Mouse (Mus musculus) hindbrain, embryonic 10.5 days (tissue): Measurements from ENCODE around the gene Nr1h3. TPM values are rescaled to one million over a fixed set of nuclear protein-coding genes. Genes with fewer than 3 reads are reported as not detected.

Experiments
- DNase-seq: peaks from one replicate; pipeline ENCODE4 v3.0.0-alpha.2; 2017; ENCODE audit warnings: low spot score
- H3K27ac ChIP-seq: fragments of 300-500 bp; sonication (generic); 2 replicates; pipeline ENCODE4 v1.5.1; 2016; ENCODE audit warnings: mild to moderate bottlenecking, moderate library complexity
- H3K27me3 ChIP-seq: fragments of 300-500 bp; sonication (generic); 2 replicates; pipeline ENCODE4 v1.6.1; 2016; ENCODE audit warnings: mild to moderate bottlenecking; ENCODE audit not compliant: poor library complexity, insufficient read depth, severe bottlenecking
- H3K36me3 ChIP-seq: fragments of 300-500 bp; sonication (generic); 2 replicates; pipeline ENCODE4 v1.6.1; 2016; ENCODE audit warnings: mild to moderate bottlenecking, moderate library complexity
- H3K4me1 ChIP-seq: fragments of 300-500 bp; sonication (generic); replicated peaks from 2 replicates; pipeline ENCODE4 v1.6.1; 2016; ENCODE audit warnings: mild to moderate bottlenecking
- H3K4me3 ChIP-seq: fragments of 300-500 bp; sonication (generic); 2 replicates; pipeline ENCODE4 v1.5.1; 2016; ENCODE audit warnings: mild to moderate bottlenecking, moderate library complexity
- H3K9me3 ChIP-seq: fragments of 300-500 bp; sonication (generic); 2 replicates; pipeline ENCODE4 v1.6.1; 2016; ENCODE audit warnings: mild to moderate bottlenecking, moderate library complexity
- WGBS: fragments of 180-500 bp; shearing (Covaris S2); methylation state at CpG from one replicate; pipeline ENCODE4 v1.1.7; 2016; 5-methylcytosine and 5-hydroxymethylcytosine counted together
- polyA plus RNA-seq: library from polyadenylated mRNA; unstranded; fragments of >200 nt; fragmentation: Nextera tagmentation; extraction: Ambion mirVana; gene quantifications from 2 replicates; pipeline ENCODE4 v1.2.1, GENCODE M21; 2016

The Nr1h3 gene
- polyA plus RNA-seq, 1 experiment from 2014 or later, result 2.0 TPM

DNA sequence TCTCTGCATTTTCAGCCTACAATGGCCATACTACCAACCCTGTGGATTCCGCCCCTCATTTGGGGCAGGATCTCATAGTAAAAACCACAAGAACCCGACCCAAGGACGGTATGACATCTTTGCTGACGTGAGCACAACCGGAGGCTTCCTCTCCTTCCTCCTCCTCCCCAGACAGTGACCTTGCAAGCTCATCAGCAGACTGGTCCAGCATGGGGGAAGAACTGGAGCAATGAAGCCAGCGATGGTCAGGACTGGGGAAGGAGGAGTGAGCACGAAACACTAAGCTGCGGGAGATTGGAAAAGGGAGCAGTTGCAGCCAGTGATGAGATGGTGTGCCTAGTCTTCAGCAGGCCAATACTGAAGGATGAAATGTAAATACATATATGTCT, 20.6 kb downstream of the Nr1h3 start:
- Histone ChIP-seq H3K27me3 (no peaks in the 10 kb centered on the region), H3K4me3 (peak overlapping the region; percentile 81), H3K27ac (peak overlapping the region; percentile 88), H3K4me1 (peaks cover 29% of the 10 kb centered on the region), H3K36me3 (peaks cover 18% of the 10 kb centered on the region), H3K9me3 (no peaks in the 10 kb centered on the region)
- 12% methylated on average over 8 of the region's 8 CpGs for WGBS
- no peak for DNase-seq

DNA sequence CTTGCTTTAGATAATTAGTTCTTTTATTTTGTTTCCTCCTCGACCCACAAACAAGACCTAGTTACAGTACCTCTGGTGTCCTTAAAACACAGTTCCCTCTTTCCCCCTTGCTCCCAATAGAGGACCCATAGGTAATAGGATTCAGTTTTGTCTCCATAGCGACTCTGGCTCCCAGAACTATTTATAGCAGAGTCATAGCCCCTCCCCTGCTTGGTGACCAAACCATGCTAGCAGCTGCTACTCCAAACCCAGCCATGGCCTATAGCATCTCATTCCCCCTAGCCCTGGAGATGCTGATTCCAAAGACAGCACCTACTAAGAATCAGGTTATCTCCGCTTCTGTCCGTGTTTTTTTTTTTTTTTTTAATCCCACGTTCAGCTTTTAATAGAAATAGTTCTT, 21.9 kb downstream of the Nr1h3 start:
- 73% methylated on average over 5 of the region's 5 CpGs for WGBS
- no peaks in the 10 kb centered on the region for H3K9me3 ChIP-seq
- H3K4me3 ChIP-seq, result no peak overlapping the region
- H3K27ac ChIP-seq, result no peak overlapping the region
- no peak for DNase-seq
- peaks cover 31% of the 10 kb centered on the region for H3K36me3 ChIP-seq
- H3K27me3 ChIP-seq, result no peaks in the 10 kb centered on the region
- peaks cover 29% of the 10 kb centered on the region for H3K4me1 ChIP-seq

DNA sequence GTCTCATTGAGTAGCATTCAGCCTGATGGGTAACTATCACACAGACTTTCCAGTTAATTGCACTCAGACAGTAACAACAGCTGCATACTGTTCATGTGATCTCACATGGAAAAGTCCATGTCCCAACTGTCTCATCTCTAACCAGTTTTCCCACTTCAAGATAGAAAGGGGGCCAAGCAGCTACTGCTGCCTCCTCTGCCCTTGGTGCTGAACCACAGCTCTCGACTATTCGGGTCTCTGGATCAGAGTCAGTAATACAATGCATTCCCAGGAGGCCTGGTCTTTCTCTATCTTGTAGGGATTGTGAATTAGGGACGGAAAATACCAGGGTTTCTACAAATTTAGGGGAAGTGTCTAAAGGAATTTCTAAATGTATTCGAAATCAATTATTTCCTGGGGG, 22.8 kb downstream of the Nr1h3 start:
- 42% methylated on average over 4 of the region's 4 CpGs for WGBS

DNA sequence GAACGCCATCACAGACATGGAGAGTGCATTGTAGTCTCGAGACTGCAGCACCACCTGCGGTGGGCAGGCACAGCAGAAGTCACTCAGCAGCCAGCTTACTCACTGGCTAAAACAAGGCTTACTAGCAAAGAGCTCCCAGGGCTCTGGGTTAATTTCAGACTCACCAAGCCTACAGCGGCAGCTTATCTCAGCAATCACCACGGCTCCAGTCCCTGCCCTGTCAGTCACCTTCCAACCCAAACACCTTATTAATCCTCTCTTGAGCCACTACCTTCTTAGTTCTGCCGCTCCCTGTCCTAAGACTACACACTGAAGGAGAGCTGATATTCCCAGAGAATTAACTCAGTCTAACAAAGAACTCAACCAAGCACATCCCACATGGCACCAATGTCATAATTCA, 26.4 kb downstream of the Nr1h3 start:
- no peaks in the 10 kb centered on the region for H3K27me3 ChIP-seq
- no peaks in the 10 kb centered on the region for H3K9me3 ChIP-seq
- H3K4me3 ChIP-seq, result no peak overlapping the region
- WGBS, result 76% methylated on average over 6 of the region's 6 CpGs
- no peak overlapping the region for H3K27ac ChIP-seq
- no peak for DNase-seq
- H3K4me1 ChIP-seq, result peaks cover 10% of the 10 kb centered on the region
- peaks cover 75% of the 10 kb centered on the region for H3K36me3 ChIP-seq

More for the DNA sequence above, 22.8 kb downstream of the Nr1h3 start:
- H3K27me3 ChIP-seq, result no peaks in the 10 kb centered on the region
- peaks cover 29% of the 10 kb centered on the region for H3K4me1 ChIP-seq
- H3K9me3 ChIP-seq, result no peaks in the 10 kb centered on the region
- no peak for DNase-seq
- no peak overlapping the region for H3K4me3 ChIP-seq
- H3K36me3 ChIP-seq, result peaks cover 40% of the 10 kb centered on the region
- H3K27ac ChIP-seq, result no peak overlapping the region

DNA sequence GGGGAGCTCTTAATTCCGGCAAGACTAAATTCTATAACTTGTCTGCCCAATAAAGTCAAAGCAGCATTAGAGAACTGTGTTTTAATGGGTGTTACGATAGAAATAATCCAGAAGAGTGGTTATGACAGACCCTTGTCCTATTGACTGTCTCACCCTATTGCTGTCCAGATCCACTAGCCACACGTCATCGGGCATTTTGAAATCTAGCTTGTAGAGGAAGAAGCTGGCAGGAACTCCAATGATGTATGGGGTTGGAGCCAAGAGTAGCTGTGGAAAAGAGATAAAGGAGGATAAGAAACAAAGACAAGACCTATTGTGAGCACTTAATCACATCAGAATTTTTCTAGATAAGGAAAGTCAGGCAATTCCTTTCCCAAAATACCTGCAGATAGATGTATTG, 27.1 kb downstream of the Nr1h3 start:
- H3K9me3 ChIP-seq, result no peaks in the 10 kb centered on the region
- no peak for DNase-seq
- WGBS, result 89% methylated on average over 4 of the region's 4 CpGs
- peaks cover 3% of the 10 kb centered on the region for H3K4me1 ChIP-seq
- H3K36me3 ChIP-seq, result peaks cover 79% of the 10 kb centered on the region
- H3K4me3 ChIP-seq, result no peak overlapping the region
- H3K27ac ChIP-seq, result no peak overlapping the region
- H3K27me3 ChIP-seq, result no peaks in the 10 kb centered on the region

DNA sequence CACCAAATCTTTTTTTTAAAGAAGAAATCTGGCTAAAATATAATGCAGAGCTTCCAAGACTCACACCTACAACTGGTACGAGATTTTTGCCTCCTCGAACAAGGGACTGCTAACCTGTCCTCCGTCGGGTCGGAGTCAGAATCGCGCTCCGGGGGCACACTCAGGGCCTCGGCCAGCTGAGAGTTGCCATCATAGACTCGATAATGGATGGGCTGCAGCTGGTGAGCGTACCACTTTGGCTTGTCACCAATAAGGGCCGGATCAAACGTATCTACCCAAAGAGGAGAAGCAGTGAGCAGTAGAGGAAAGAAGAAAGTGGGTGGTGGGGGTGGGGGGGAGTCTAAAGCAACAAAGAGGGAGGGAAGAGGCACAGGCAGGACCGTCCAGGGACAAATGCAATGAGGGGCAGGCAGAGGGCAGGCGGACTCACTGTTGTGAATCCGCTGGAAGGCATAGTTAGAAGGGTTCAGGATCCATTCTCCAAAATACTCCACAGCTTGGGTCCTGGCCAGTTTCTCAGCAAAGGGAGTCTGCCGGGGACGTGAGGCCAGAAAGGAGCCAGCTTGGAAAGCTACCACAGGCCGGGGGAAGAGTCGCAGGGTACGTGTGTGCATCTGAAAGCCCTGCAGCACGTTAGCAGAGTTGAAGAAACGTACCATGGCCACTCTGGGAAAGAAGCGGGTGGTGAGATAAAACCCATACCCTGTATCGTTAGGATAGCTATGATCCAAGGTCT, 32.9 kb downstream of the Nr1h3 start:
- DNase-seq, result no peak
- Histone ChIP-seq H3K9me3 (no peaks in the 10 kb centered on the region), H3K36me3 (peaks cover 87% of the 10 kb centered on the region), H3K27ac (no peak overlapping the region), H3K4me3 (no peak overlapping the region), H3K4me1 (no peaks in the 10 kb centered on the region), H3K27me3 (no peaks in the 10 kb centered on the region)
- WGBS, result 91% methylated on average over 25 of the region's 25 CpGs

DNA sequence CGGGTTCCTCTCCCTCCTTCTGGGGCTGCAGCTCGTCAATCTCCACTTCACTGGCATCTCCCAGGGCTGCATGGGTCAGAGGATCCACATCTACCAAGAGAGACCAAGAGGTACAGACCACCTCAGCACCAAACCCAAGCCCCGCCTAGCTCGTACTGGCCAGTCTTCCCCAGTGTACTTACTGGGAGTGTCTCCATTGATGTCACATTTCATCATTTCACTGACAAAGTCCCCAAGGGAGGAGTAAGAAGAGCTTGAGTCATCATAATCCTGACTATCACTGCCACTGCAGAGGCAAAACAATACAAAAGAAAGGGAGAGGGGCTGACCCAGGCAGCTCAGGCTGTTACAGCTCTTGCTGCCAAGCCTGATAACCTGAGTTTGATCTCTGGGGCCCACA, 35.0 kb downstream of the Nr1h3 start:
- H3K27ac ChIP-seq, result no peak overlapping the region
- H3K9me3 ChIP-seq, result no peaks in the 10 kb centered on the region
- no peak for DNase-seq
- no peak overlapping the region for H3K4me3 ChIP-seq
- WGBS, result 77% methylated on average over 4 of the region's 4 CpGs
- no peaks in the 10 kb centered on the region for H3K4me1 ChIP-seq
- H3K27me3 ChIP-seq, result no peaks in the 10 kb centered on the region
- peaks cover 85% of the 10 kb centered on the region for H3K36me3 ChIP-seq

DNA sequence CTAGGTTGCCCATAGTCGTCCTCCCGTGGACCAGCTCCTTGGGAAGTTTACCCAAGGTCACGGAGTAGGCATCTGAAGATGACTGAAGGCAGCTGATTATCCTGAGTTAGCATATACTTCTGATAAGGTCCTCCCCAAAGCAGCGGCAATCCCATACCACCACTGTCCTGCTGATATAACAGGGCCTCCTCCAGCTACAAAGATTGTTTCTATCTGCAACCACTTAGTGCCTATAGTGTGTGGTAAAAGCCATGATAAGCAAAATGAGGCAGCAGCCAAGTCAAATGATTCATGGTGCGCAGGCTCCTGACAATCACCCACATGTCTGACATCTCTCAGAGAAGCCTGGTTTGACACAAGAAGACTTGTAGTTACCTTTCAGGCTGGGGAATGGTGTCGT, 37.6 kb downstream of the Nr1h3 start:
- Histone ChIP-seq H3K36me3 (peaks cover 89% of the 10 kb centered on the region), H3K27me3 (no peaks in the 10 kb centered on the region), H3K27ac (no peak overlapping the region), H3K4me1 (no peaks in the 10 kb centered on the region), H3K4me3 (no peak overlapping the region), H3K9me3 (no peaks in the 10 kb centered on the region)
- WGBS, result 91% methylated on average over 6 of the region's 6 CpGs
- no peak for DNase-seq

DNA sequence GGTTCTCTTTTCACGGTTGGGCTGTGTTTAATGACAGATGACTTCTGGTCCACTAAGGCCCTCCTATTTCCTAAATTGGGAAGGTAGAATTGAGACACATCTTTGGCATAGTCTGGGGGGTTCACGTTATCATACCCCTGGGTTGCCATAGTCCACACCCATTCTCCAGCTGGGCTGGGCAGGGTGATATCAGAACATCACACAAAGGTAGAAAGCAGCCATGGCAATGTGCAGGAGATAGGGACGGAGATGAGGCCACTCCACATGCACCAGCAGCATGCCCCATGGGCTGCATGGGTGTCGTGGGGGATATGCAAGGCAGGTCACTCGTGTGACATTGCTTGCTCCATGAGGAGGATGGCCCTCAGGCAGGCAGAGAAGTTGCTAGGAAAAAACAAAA, 39.1 kb downstream of the Nr1h3 start:
- Histone ChIP-seq H3K36me3 (peaks cover 92% of the 10 kb centered on the region), H3K27ac (no peak overlapping the region), H3K9me3 (no peaks in the 10 kb centered on the region), H3K4me3 (no peak overlapping the region), H3K4me1 (no peaks in the 10 kb centered on the region), H3K27me3 (no peaks in the 10 kb centered on the region)
- 89% methylated on average over 5 of the region's 5 CpGs for WGBS
- no peak for DNase-seq

DNA sequence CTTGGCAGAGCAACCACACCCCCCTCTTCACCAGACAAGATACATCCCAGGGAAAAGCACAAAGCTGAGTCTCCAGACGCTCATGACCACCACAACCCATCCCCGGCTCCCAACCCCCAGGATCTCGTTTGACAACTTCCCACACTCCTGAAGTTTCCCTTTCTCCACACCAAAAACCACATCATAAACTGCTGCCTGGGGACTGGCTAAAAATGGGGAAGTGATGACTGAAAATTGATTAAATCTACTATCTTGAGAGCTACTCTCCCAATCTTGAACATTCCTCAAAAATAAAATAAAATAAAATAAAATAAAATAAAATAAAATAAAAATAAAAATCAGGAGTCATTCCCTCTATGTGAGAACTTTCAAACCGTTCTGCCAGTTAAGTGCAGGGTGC, 39.7 kb downstream of the Nr1h3 start:
- Histone ChIP-seq H3K27ac (no peak overlapping the region), H3K4me3 (no peak overlapping the region), H3K4me1 (no peaks in the 10 kb centered on the region), H3K36me3 (peaks cover 94% of the 10 kb centered on the region), H3K27me3 (no peaks in the 10 kb centered on the region), H3K9me3 (no peaks in the 10 kb centered on the region)
- DNase-seq, result no peak
- WGBS, result 91% methylated on average over 4 of the region's 4 CpGs

DNA sequence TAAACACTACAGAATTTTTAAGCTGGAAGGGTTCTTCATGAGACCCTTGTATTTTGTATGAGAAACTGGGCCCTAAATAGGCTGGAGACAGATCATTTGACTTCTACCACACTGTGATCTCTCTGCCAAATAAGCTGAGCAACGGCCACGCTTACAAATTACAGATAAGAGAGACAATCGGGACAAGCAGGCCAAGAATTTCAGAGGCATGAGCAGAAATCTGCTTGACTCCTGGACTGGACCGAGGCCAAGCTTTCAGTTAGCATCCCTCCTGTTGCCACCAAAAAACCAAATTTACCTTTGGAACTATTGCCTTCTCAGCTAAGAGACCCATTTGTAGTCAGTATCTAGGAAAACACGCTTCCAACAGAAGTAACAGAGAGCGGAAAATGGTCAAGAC, 42.0 kb downstream of the Nr1h3 start:
- H3K9me3 ChIP-seq, result no peaks in the 10 kb centered on the region
- no peaks in the 10 kb centered on the region for H3K4me1 ChIP-seq
- no peaks in the 10 kb centered on the region for H3K27me3 ChIP-seq
- 90% methylated on average over 6 of the region's 6 CpGs for WGBS
- H3K27ac ChIP-seq, result no peak overlapping the region
- DNase-seq, result no peak
- no peak overlapping the region for H3K4me3 ChIP-seq
- peaks cover 96% of the 10 kb centered on the region for H3K36me3 ChIP-seq

DNA sequence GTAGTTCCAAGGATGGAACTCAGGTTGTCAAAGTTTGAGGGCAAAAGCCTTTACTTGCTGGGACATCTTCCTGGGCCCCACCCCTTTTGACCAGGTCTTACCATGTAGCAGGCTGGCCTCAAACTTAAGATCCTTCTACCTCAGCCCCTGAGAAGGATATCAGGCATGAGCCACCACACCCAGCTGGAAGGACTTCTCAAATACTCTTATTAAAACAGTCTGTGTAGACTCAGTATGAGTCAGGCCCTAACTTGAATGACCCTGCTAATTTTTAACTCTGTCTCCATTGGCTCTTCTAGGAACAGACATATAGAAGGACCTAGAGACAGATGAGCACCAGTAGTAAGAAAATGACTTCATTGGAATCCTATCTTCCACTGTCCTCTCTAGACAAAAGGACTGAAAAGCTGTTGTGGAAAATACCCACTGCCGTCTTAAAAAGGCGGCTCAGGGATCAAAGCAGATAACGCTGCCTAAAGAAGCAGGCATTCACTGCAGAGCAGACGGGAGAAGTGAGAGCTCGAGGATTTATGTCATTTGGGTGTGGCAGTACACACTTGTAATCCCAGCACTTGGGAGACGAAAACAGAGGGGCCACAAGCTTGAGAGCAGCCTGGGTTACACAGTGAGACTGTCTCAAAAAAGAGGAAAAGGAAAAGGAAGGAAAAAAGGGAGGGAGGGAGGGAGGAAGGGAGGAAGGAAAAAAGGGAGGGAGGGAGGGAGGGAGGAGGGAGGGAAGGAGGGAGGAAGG, 45.5 kb downstream of the Nr1h3 start:
- Histone ChIP-seq H3K36me3 (peaks cover 94% of the 10 kb centered on the region), H3K9me3 (no peaks in the 10 kb centered on the region), H3K4me3 (no peak overlapping the region), H3K27me3 (no peaks in the 10 kb centered on the region), H3K4me1 (no peaks in the 10 kb centered on the region), H3K27ac (no peak overlapping the region)
- WGBS, result 57% methylated on average over 6 of the region's 6 CpGs
- no peak for DNase-seq

DNA sequence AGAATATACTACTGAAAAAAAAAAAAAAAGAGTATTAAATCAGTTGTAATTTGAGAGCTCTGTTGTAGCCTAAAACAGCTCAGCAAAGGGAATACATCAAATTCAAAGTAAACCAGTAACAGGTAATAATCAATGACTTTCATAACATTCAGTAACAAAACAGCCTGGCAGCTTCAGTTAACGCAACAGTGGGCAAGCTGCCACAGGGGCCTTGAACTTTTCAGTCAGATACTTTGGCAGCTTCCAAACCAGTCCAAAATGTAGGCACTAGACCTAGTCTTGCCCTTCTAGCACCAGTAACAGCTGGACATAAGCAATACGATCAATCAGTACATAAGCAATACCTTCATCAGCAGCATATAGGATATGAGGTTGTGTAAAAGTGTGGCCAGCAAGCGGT, 48.5 kb downstream of the Nr1h3 start:
- Histone ChIP-seq H3K4me1 (no peaks in the 10 kb centered on the region), H3K36me3 (peaks cover 85% of the 10 kb centered on the region), H3K4me3 (no peak overlapping the region), H3K9me3 (no peaks in the 10 kb centered on the region), H3K27ac (no peak overlapping the region), H3K27me3 (no peaks in the 10 kb centered on the region)
- WGBS, result 93% methylated on average over 3 of the region's 3 CpGs
- DNase-seq, result no peak
